Mouse (Mus musculus): Measurements from ENCODE around the gene Rmdn2. TPM values are rescaled to one million over a fixed set of nuclear protein-coding genes. Genes with fewer than 3 reads are reported as not detected.

Rmdn2 gene
- polyA plus RNA-seq, 1 experiment, result 0.53 TPM

DNA sequence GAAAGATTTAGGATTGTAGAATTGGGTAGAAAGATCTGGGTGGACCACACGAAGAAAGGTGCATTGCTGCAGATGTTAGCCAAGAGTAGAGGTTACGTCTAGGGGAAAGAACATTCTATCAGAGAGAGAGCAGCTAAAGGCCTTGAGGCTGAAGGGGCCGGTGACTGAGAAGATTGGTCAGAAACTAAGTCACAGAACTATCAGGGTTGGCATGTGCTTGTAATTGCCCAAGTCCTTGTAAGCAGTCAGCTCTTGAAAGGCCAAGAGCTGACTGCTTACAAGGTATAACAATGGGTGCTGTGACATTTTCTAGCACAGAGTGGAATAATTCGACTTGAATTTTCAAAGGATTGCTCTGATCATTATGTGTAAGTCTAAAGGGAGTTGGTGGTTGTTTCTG lies 38.2 kb downstream of the Rmdn2 start:
- no peak for TF ChIP-seq CTCF (IDR thresholded peaks at IDR 0.05; ENCODE audit: extremely low read depth, insufficient read length, insufficient replicate concordance, low read depth, low read length)
- TF ChIP-seq POLR2A (IDR thresholded peaks at IDR 0.05; ENCODE audit: low read depth, low read length), result no peak
- WGBS, result 85% methylated on average over 4 of the region's 4 CpGs
- no peaks in the 10 kb centered on the region for H3K4me1 ChIP-seq (ENCODE audit: control insufficient read depth, insufficient read depth, insufficient read length, low read length)
- no peaks in the 10 kb centered on the region for H3K36me3 ChIP-seq (ENCODE audit: control insufficient read depth, insufficient read depth, low read length)
- H3K27me3 ChIP-seq (ENCODE audit: control insufficient read depth, insufficient read depth, low read length), result no peaks in the 10 kb centered on the region
- no peak overlapping the region for H3K27ac ChIP-seq (ENCODE audit: insufficient read depth, low read depth, low read length)
- H3K4me3 ChIP-seq (ENCODE audit: low read depth, low read length), result no peak overlapping the region

DNA sequence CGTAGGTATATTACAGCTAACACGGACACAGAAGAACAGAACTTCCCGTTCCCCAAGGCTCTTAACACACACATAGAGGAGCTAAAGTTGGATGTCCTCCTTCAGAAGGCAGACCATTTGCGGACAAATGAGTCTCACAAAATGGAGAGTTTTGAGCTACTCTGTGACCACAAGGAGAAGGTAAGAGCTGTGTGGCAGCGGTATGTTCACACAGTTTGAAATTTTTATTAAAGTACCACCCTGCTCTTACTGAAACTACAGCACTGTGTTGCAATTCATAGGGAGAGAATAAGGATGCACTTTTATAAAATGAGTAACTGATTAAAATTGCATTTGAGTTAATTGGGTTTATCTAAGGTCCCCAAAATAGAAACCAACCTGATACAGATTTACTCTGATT lies 38.6 kb downstream of the Rmdn2 start:
- Histone ChIP-seq H3K4me1 (ENCODE audit: control insufficient read depth, insufficient read depth, insufficient read length, low read length) (no peaks in the 10 kb centered on the region), H3K27ac (ENCODE audit: insufficient read depth, low read depth, low read length) (no peak overlapping the region), H3K36me3 (ENCODE audit: control insufficient read depth, insufficient read depth, low read length) (no peaks in the 10 kb centered on the region), H3K27me3 (ENCODE audit: control insufficient read depth, insufficient read depth, low read length) (no peaks in the 10 kb centered on the region), H3K4me3 (ENCODE audit: low read depth, low read length) (no peak overlapping the region)
- WGBS, result 93% methylated on average over 5 of the region's 5 CpGs
- TF ChIP-seq CTCF (IDR thresholded peaks at IDR 0.05; ENCODE audit: extremely low read depth, insufficient read length, insufficient replicate concordance, low read depth, low read length) (no peak), POLR2A (IDR thresholded peaks at IDR 0.05; ENCODE audit: low read depth, low read length) (no peak)

DNA sequence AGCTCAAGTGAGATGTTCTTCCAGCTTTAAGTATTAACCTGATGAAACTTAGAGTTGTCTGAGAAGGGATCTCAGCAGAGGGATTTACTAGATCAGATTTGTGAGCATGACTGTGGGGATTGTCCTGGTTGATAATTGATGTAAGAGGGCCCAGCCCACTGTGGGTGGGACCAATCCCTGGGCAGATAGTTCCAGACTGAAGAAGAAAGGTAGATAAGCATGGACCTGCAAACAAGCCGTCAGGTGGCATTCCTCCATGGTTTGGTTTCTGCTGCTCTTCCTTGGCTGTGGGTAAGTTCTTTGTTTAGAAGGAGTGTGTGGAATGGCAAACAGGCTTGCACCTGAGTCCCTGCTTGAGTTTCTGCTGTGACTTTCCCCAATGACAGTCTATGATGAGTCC lies 41.5 kb downstream of the Rmdn2 start:
- Histone ChIP-seq H3K4me3 (ENCODE audit: low read depth, low read length) (no peak overlapping the region), H3K4me1 (ENCODE audit: control insufficient read depth, insufficient read depth, insufficient read length, low read length) (no peaks in the 10 kb centered on the region), H3K36me3 (ENCODE audit: control insufficient read depth, insufficient read depth, low read length) (no peaks in the 10 kb centered on the region), H3K27ac (ENCODE audit: insufficient read depth, low read depth, low read length) (no peak overlapping the region), H3K27me3 (ENCODE audit: control insufficient read depth, insufficient read depth, low read length) (no peaks in the 10 kb centered on the region)
- TF ChIP-seq POLR2A (IDR thresholded peaks at IDR 0.05; ENCODE audit: low read depth, low read length) (no peak), CTCF (IDR thresholded peaks at IDR 0.05; ENCODE audit: extremely low read depth, insufficient read length, insufficient replicate concordance, low read depth, low read length) (no peak)
- 34% methylated on average over 1 of the region's 1 CpGs for WGBS

DNA sequence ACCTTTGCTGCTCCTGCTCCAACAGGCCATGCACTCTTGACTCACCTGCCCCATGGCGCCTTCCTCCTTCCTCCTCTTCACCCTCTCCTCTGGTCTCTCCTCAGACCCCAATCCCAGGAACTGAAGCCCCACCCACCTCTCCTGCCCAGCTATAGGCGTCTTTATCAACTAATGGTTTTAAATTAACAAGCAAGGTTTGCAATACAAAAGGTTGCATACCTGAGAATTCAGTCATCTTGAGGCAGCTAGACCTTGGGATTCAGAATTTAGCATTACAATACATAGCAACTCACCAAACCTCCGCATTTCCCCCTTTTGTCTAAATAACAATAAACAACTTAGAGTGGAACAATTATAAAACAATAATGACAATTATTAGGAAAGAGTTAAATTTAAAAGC lies 42.5 kb downstream of the Rmdn2 start:
- no peaks in the 10 kb centered on the region for H3K4me1 ChIP-seq (ENCODE audit: control insufficient read depth, insufficient read depth, insufficient read length, low read length)
- TF ChIP-seq CTCF (IDR thresholded peaks at IDR 0.05; ENCODE audit: extremely low read depth, insufficient read length, insufficient replicate concordance, low read depth, low read length), result no peak
- TF ChIP-seq POLR2A (IDR thresholded peaks at IDR 0.05; ENCODE audit: low read depth, low read length), result no peak

DNA sequence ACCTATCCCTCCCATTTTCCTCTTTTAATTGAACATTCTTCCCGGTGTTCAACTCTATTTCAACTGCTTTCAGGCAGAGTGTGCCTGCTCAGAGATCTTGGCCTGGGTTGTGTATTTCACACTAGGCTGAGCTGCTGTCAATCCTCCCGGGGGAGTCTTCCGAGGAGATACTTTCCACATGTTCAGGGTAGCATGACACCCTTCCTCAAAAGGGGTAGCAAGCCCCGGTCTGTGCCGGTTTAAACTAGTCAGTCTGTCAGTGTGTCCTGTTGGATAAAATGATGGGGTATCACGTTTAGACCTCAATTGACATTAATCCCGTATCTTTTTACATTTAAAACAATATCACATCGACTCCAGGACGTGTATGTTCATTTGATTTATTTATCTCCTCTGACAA lies 46.1 kb downstream of the Rmdn2 start:
- WGBS, result 82% methylated on average over 9 of the region's 9 CpGs
- H3K36me3 ChIP-seq (ENCODE audit: control insufficient read depth, insufficient read depth, low read length), result no peaks in the 10 kb centered on the region
- no peak overlapping the region for H3K27ac ChIP-seq (ENCODE audit: insufficient read depth, low read depth, low read length)
- H3K4me3 ChIP-seq (ENCODE audit: low read depth, low read length), result no peak overlapping the region
- H3K27me3 ChIP-seq (ENCODE audit: control insufficient read depth, insufficient read depth, low read length), result no peaks in the 10 kb centered on the region
- TF ChIP-seq CTCF (IDR thresholded peaks at IDR 0.05; ENCODE audit: extremely low read depth, insufficient read length, insufficient replicate concordance, low read depth, low read length) (no peak), POLR2A (IDR thresholded peaks at IDR 0.05; ENCODE audit: low read depth, low read length) (no peak)
- no peaks in the 10 kb centered on the region for H3K4me1 ChIP-seq (ENCODE audit: control insufficient read depth, insufficient read depth, insufficient read length, low read length)

More for the DNA sequence above, 42.5 kb downstream of the Rmdn2 start:
- Histone ChIP-seq H3K36me3 (ENCODE audit: control insufficient read depth, insufficient read depth, low read length) (no peaks in the 10 kb centered on the region), H3K27ac (ENCODE audit: insufficient read depth, low read depth, low read length) (no peak overlapping the region), H3K27me3 (ENCODE audit: control insufficient read depth, insufficient read depth, low read length) (no peaks in the 10 kb centered on the region), H3K4me3 (ENCODE audit: low read depth, low read length) (no peak overlapping the region)
- WGBS, result 76% methylated on average over 3 of the region's 3 CpGs

DNA sequence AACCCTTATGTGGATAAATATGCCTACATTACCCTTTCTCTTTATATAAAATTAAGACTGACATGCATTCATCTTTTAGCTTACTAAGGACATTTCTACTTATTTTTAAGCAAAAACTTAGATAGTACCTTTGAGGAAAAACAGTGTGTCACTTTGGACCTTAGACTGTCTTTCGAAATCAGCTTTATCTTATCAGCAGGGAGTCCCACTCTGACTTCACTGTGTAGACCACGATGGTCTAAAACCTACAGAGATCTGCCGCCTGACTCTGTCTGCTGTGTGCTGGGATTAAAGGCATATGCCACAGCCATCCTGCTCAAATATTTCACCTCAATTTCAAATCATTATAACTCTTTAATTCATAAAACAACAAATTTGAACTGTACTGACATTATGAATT lies 46.8 kb downstream of the Rmdn2 start:
- 34% methylated on average over 3 of the region's 3 CpGs for WGBS
- Histone ChIP-seq H3K27ac (ENCODE audit: insufficient read depth, low read depth, low read length) (no peak overlapping the region), H3K4me1 (ENCODE audit: control insufficient read depth, insufficient read depth, insufficient read length, low read length) (no peaks in the 10 kb centered on the region), H3K4me3 (ENCODE audit: low read depth, low read length) (no peak overlapping the region), H3K36me3 (ENCODE audit: control insufficient read depth, insufficient read depth, low read length) (no peaks in the 10 kb centered on the region), H3K27me3 (ENCODE audit: control insufficient read depth, insufficient read depth, low read length) (no peaks in the 10 kb centered on the region)
- TF ChIP-seq POLR2A (IDR thresholded peaks at IDR 0.05; ENCODE audit: low read depth, low read length) (no peak), CTCF (IDR thresholded peaks at IDR 0.05; ENCODE audit: extremely low read depth, insufficient read length, insufficient replicate concordance, low read depth, low read length) (no peak)

DNA sequence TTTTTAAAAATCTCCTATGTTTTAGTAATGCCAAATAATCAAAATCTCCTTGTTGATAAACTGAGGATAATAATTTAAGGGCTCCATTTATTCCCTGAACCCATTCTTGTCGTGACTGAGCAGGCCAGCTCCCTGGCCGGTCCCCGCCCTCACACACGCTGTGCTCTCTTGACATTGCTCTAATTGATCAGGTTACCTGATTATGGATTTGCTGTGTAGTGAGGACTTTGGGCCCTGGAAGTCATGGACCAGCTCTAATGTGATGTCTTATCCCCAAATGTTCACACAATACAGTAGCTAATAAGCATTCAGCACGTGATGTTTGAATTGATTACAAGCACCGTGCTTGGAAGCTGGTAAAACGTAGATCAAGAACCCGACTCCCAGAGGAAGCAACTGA lies 47.2 kb downstream of the Rmdn2 start:
- no peak for TF ChIP-seq CTCF (IDR thresholded peaks at IDR 0.05; ENCODE audit: extremely low read depth, insufficient read length, insufficient replicate concordance, low read depth, low read length)
- TF ChIP-seq POLR2A (IDR thresholded peaks at IDR 0.05; ENCODE audit: low read depth, low read length), result no peak
- WGBS, result 72% methylated on average over 8 of the region's 8 CpGs
- Histone ChIP-seq H3K4me1 (ENCODE audit: control insufficient read depth, insufficient read depth, insufficient read length, low read length) (no peaks in the 10 kb centered on the region), H3K27me3 (ENCODE audit: control insufficient read depth, insufficient read depth, low read length) (no peaks in the 10 kb centered on the region), H3K4me3 (ENCODE audit: low read depth, low read length) (no peak overlapping the region), H3K36me3 (ENCODE audit: control insufficient read depth, insufficient read depth, low read length) (no peaks in the 10 kb centered on the region), H3K27ac (ENCODE audit: insufficient read depth, low read depth, low read length) (no peak overlapping the region)

DNA sequence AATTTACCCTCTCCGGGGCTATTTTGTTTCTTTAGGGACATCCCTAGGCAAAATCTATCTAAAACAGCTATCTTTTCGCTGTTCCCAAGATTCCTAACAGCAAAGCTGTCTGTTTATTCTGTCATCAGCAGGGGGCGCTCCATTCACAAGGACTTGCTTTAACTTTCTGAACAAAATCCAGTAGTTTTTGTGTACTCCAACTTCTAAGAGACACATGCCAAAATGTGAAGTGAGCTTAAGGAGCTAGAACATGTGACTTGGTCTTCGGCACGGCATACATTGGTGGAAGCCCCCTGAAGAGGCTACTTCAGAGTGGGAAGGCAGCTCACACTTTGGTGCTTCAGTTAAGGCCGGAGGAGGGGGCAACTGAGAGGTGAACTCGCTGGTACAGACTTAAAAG lies 49.7 kb downstream of the Rmdn2 start:
- 48% methylated on average over 7 of the region's 7 CpGs for WGBS
- no peaks in the 10 kb centered on the region for H3K36me3 ChIP-seq (ENCODE audit: control insufficient read depth, insufficient read depth, low read length)
- no peak overlapping the region for H3K4me3 ChIP-seq (ENCODE audit: low read depth, low read length)
- H3K27me3 ChIP-seq (ENCODE audit: control insufficient read depth, insufficient read depth, low read length), result no peaks in the 10 kb centered on the region
- no peak overlapping the region for H3K27ac ChIP-seq (ENCODE audit: insufficient read depth, low read depth, low read length)
- H3K4me1 ChIP-seq (ENCODE audit: control insufficient read depth, insufficient read depth, insufficient read length, low read length), result no peaks in the 10 kb centered on the region
- TF ChIP-seq POLR2A (IDR thresholded peaks at IDR 0.05; ENCODE audit: low read depth, low read length) (no peak), CTCF (IDR thresholded peaks at IDR 0.05; ENCODE audit: extremely low read depth, insufficient read length, insufficient replicate concordance, low read depth, low read length) (peak; percentile 36; the same call in 1 of the 2 replicates)

Data from small intestine, adult 2 months (tissue).